Mouse (Mus musculus) retina, postnatal 7 days (tissue): ENCODE measurements at regions not wholly inside any gene's neighbourhood (a gene's known extent, or its start where the extent isn't known, plus 50 kb on each side); places are given as distances from the start of the nearest gene placed in this dataset.

Experiments used
- DNase-seq: peaks from one replicate; pipeline ENCODE4 v3.0.0-alpha.2; 2012; ENCODE audit warnings: low read depth, low spot score

- no peak for DNase-seq
Measured at GRCm38 (mm10) chr4:29525769-29526658, 713.1 kb downstream of the Epha7 start.
